ENCODE assay signal across 20 mouse cellular contexts in the genomic region with DNA sequence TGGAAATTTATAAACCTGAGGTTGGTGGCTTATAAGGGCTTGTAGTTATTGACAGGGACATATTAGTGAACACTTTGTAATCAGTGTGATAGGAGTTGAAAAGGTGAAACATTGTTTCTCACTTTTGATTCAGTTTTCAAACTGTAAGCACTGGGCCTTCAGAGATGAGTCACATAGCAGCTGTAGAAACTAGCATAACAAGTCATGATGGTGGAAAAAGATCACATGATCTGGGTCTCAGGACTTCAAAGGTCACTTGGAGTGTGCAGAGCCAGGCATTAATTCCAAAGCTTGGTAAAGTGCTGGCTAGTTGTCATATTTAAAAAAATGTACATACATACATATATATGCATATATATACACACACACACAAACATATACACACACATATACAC. TPM values are rescaled to one million over a fixed set of nuclear protein-coding genes. Genes with fewer than 3 reads are reported as not detected.
DNase-seq lines count a peak whose midpoint lies in the region; ATAC-seq and TF ChIP-seq lines count a peak whose summit lies in the region.
"Had no signal": no experiment of that assay in that cellular context is flagged by ENCODE, and none has a peak within 500 bp of the region (broad histone marks: within the 10 kb centered on the region; RNA-seq: fewer than 3 reads in every experiment).

No protein-coding gene starts in this region.

- H3K9ac ChIP-seq in lung, postnatal 0 days (replicated peaks; ENCODE audit: low read depth), result no peak overlapping the region
- no peak overlapping the region for H3K9ac ChIP-seq in intestine, embryonic 15.5 days
- H3K9ac ChIP-seq: hindbrain, embryonic 13.5 days; limb, embryonic 13.5 days; neural tube, embryonic 15.5 days had no signal

- H3K27ac ChIP-seq in gastrocnemius, adult 2 months, result peak overlapping the region; percentile 88
- H3K27ac ChIP-seq in lung, postnatal 0 days (ENCODE audit: low read length), result no peak overlapping the region
- no peak overlapping the region for H3K27ac ChIP-seq in intestine, embryonic 15.5 days
- H3K27ac ChIP-seq: hindbrain, embryonic 13.5 days; limb, embryonic 13.5 days; neural tube, embryonic 15.5 days had no signal

- H3K36me3 ChIP-seq in lung, postnatal 0 days (ENCODE audit: insufficient read depth, low read length), result no peaks in the 10 kb centered on the region; the same call in 1 of the 2 replicates
- H3K36me3 ChIP-seq in intestine, embryonic 15.5 days, result no peaks in the 10 kb centered on the region

- no peaks in the 10 kb centered on the region for H3K4me1 ChIP-seq in lung, postnatal 0 days (ENCODE audit: insufficient read depth, low read depth, low read length)
- H3K4me1 ChIP-seq in intestine, embryonic 15.5 days (replicated peaks), result no peaks in the 10 kb centered on the region
- H3K4me1 ChIP-seq: hindbrain, embryonic 13.5 days; neural tube, embryonic 15.5 days had no signal

- H3K27me3 ChIP-seq in lung, postnatal 0 days (replicated peaks; ENCODE audit: insufficient read depth, low read length), result no peaks in the 10 kb centered on the region
- H3K27me3 ChIP-seq in intestine, embryonic 15.5 days (replicated peaks), result no peaks in the 10 kb centered on the region
- H3K27me3 ChIP-seq: hindbrain, embryonic 13.5 days; limb, embryonic 13.5 days; megakaryocyte, embryonic 14.5 days; neural tube, embryonic 15.5 days; Patski had no signal

- no peak for TF ChIP-seq CTCF in gastrocnemius, adult 2 months (IDR thresholded peaks at IDR 0.05)
- no peak for TF ChIP-seq CTCF in lung, postnatal 0 days (IDR thresholded peaks at IDR 0.05)

- no peak for TF ChIP-seq EP300 in lung, postnatal 0 days (IDR thresholded peaks at IDR 0.05)

- H3K4me3 ChIP-seq in gastrocnemius, adult 2 months, result peak overlapping the region; percentile 25
- H3K4me3 ChIP-seq in lung, postnatal 0 days (ENCODE audit: low read depth, low read length), result no peak overlapping the region
- H3K4me3 ChIP-seq in intestine, embryonic 15.5 days (replicated peaks), result no peak overlapping the region
- H3K4me3 ChIP-seq: hindbrain, embryonic 13.5 days; limb, embryonic 13.5 days; megakaryocyte, embryonic 14.5 days; neural tube, embryonic 15.5 days had no signal

- no peak for ATAC-seq in lung, postnatal 0 days
- ATAC-seq in intestine, embryonic 15.5 days, result peak; percentile 71; the same call in 1 of the 2 replicates

- H3K4me2 ChIP-seq in lung, postnatal 0 days (replicated peaks; ENCODE audit: low read depth, low read length), result no peak overlapping the region
- no peak overlapping the region for H3K4me2 ChIP-seq in intestine, embryonic 15.5 days (replicated peaks)
- H3K4me2 ChIP-seq: heart, embryonic 11.5 days; hindbrain, embryonic 13.5 days; limb, embryonic 13.5 days; neural tube, embryonic 15.5 days had no signal

- no peak for DNase-seq in gastrocnemius, adult 2 months
- no peak for DNase-seq in gastrocnemius, postnatal 36 days
- DNase-seq in lung, postnatal 0 days (ENCODE audit: low spot score), result peak; percentile 15
- no peak for DNase-seq in lung, postnatal 10 days
- no peak for DNase-seq in neural tube, embryonic 10.5 days (ENCODE audit: extremely low spot score, low spot score)
- DNase-seq in right cerebral cortex, postnatal 10 days (ENCODE audit: low spot score in 2 of 2), result no peak
- DNase-seq in thymus, postnatal 36 days, result no peak
- DNase-seq: adrenal gland, postnatal 10 days; cerebellum, adult 11 months; cerebellum, postnatal 25 days; embryo, embryonic 11 days; midbrain, embryonic 14.5 days; right cerebral cortex, postnatal 25 days had no signal

- H3K9me3 ChIP-seq in lung, postnatal 0 days (ENCODE audit: low read length), result no peaks in the 10 kb centered on the region
- H3K9me3 ChIP-seq in intestine, embryonic 15.5 days, result no peaks in the 10 kb centered on the region
- H3K9me3 ChIP-seq: hindbrain, embryonic 13.5 days; limb, embryonic 13.5 days; neural tube, embryonic 15.5 days had no signal

- intact Hi-C loops in gastrocnemius, adult 2 months (cut with DNase I), result no loop called here
- intact Hi-C loops in gastrocnemius, postnatal 36 days (cut with DNase I), result no loop called here

RNA-seq across cellular contexts. Expression of a gene that starts 16.2 kb away (rescaled TPM):
- total RNA-seq in gastrocnemius, adult 2 months (2021), result 100 to 1,000 TPM; 198 to 209 TPM
- total RNA-seq in gastrocnemius, postnatal 36 days (2021), result 100 to 1,000 TPM; 138 to 173 TPM
- polyA plus RNA-seq in lung, postnatal 0 days (2015; fragmentation: Nextera tagmentation; extraction: Ambion mirVana), result 50.8 and 53.9 TPM in 2 replicates
- 40.8 and 54.5 TPM in 2 replicates for polyA plus RNA-seq in intestine, embryonic 15.5 days (2015; fragmentation: Nextera tagmentation; extraction: Ambion mirVana)
